Mouse (Mus musculus) C2C12 (cell line): ENCODE measurements around the gene Cgnl1. TPM values are rescaled to one million over a fixed set of nuclear protein-coding genes. Genes with fewer than 3 reads are reported as not detected.

Source experiments
- H3K27me3 ChIP-seq: one replicate; pipeline ENCODE4 v1.6.1; 2011; ENCODE audit not compliant: control insufficient read depth, insufficient read depth, insufficient read length
- H3K36me3 ChIP-seq: one replicate; pipeline ENCODE4 v1.6.1; 2011; ENCODE audit not compliant: control insufficient read depth, insufficient read depth
- H3K4me3 ChIP-seq: one replicate; pipeline ENCODE4 v1.5.1; 2011; ENCODE audit warnings: mild to moderate bottlenecking, control low read depth; ENCODE audit not compliant: poor library complexity, insufficient read depth, severe bottlenecking
- H3K79me2 ChIP-seq: one replicate; pipeline ENCODE4 v1.6.1; 2011; ENCODE audit not compliant: control insufficient read depth, insufficient read depth
- H3K79me3 ChIP-seq: one replicate; pipeline ENCODE4 v1.6.1; 2011; ENCODE audit warnings: low read depth, control low read depth
- H3ac ChIP-seq: one replicate; pipeline ENCODE3; 2011; ENCODE audit warnings: low read depth; ENCODE audit not compliant: control insufficient read depth, insufficient read length
- CEBPB ChIP-seq: IDR thresholded peaks from one replicate; pipeline ENCODE4 v1.6.1; 2011; ENCODE audit warnings: low read depth, mild to moderate bottlenecking, control low read depth, moderate library complexity
- CTCF ChIP-seq: IDR thresholded peaks from one replicate; pipeline ENCODE4 v1.5.1; 2011; ENCODE audit not compliant: control insufficient read depth, insufficient read depth, insufficient read length
- FOSL1 ChIP-seq: IDR thresholded peaks from one replicate; pipeline ENCODE4 v1.8.0; 2011; ENCODE audit warnings: mild to moderate bottlenecking, low read length; ENCODE audit not compliant: poor library complexity, insufficient read depth, severe bottlenecking
- MAX ChIP-seq: IDR thresholded peaks from one replicate; pipeline ENCODE4 v1.6.1; 2011; ENCODE audit warnings: mild to moderate bottlenecking, control low read depth
- MYOD1 ChIP-seq: IDR thresholded peaks from one replicate; pipeline ENCODE4 v1.6.1; 2011; ENCODE audit warnings: low read depth; ENCODE audit not compliant: control insufficient read depth, insufficient read length
- MYOG ChIP-seq: IDR thresholded peaks from one replicate; pipeline ENCODE4 v1.6.1; 2011; ENCODE audit not compliant: control insufficient read depth, insufficient read length; ENCODE audit errors: extremely low read depth
- USF1 ChIP-seq: IDR thresholded peaks from one replicate; pipeline ENCODE4 v1.6.1; 2011; ENCODE audit warnings: low read depth, mild to moderate bottlenecking, control low read depth, moderate library complexity
- polyA plus RNA-seq: library from polyadenylated mRNA; unstranded; fragments of >200 nt; fragmentation: generic; extraction: Trizol; gene quantifications from one replicate; pipeline ENCODE4 v1.2.1, GENCODE M21; 2012; ENCODE audit warnings: missing spikeins

The Cgnl1 gene
- polyA plus RNA-seq, 1 experiment: 1.9 TPM

DNA sequence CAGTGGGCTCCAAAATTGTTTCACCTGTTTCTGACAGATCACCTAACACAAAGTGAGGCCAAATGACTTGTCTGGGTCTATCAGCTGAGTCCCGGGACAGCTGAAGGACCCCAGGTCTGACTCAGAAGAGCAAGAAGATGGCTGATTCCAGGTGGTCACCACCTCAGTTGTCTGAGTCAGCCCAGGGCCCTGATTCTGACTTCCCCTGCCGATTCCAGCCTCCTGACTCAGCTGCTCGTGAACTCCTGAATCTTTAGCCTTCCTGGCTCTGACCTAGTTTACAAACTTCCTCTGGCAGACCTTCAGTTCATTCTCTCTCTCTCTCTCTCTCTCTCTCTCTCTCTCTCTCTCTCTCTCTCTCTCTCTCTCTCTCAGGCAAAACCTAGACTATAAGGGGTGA is 86.6 kb downstream of the Cgnl1 start:
- Histone ChIP-seq H3K79me3 (no peaks in the 10 kb centered on the region), H3K36me3 (no peaks in the 10 kb centered on the region), H3K4me3 (no peak overlapping the region), H3K79me2 (no peaks in the 10 kb centered on the region), H3K27me3 (no peaks in the 10 kb centered on the region), H3ac (no peak overlapping the region)
- no peak for TF ChIP-seq CEBPB
- TF ChIP-seq MAX: no peak
- TF ChIP-seq FOSL1: no peak
- TF ChIP-seq MYOG: no peak
- no peak for TF ChIP-seq USF1
- TF ChIP-seq CTCF: no peak

DNA sequence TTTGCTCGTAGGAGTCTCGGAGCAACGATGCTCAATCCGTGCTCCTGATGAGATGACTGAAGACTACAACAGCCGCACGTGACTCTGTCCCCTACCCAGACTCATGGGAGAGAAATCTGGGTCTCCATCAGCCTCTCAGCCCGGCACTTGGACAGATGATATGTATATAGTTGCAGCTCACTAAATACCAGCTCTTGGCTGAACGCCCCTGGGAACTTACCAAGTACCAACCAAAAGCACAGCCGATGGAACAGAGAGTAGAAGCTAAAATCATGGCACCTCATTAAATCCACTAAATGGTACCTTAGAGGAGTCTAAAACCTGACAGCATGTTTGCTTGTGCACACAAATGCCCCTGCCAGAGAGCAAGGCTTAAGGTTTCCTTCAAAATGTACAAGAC is 91.0 kb downstream of the Cgnl1 start:
- Histone ChIP-seq H3K27me3 (no peaks in the 10 kb centered on the region), H3K36me3 (no peaks in the 10 kb centered on the region), H3ac (no peak overlapping the region), H3K79me2 (no peaks in the 10 kb centered on the region), H3K4me3 (no peak overlapping the region), H3K79me3 (no peaks in the 10 kb centered on the region)
- TF ChIP-seq MAX (no peak), CTCF (no peak), FOSL1 (no peak), USF1 (no peak), CEBPB (no peak), MYOG (no peak), MYOD1 (no peak)

DNA sequence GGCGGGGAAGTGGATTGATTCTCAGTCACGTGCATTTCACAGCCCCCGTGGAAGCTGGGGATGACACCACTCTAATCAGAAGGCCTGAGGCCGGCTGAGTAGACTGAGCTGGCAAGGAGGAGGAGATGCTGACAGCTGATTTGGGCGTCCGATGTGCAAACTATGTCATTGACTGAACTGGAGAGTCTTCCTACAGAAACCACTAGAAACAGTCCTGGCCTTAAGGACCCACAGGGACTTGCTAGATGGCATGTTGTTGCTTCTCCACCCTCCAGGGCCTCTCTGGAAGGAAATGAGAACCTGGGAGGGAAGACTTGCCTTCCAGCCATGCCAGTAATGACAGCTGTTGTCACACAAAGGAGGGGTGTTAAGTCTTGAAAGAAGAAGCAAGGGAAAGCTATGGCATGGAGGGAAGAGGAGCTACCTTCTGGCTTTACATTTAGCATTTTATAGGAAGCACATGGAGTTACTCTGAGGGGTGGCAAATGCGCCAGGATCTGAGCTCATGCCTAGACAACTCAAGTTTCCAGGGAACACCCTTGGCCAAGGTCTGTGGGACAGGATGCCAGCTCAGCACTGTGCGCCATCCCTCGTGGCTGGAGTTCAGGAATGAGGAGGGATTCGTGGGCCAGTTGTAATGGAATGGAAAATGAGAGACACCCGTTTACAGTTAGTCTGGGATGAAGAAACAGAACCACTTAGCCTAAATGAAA is 92.1 kb downstream of the Cgnl1 start:
- H3K36me3 ChIP-seq: no peaks in the 10 kb centered on the region
- H3K27me3 ChIP-seq: no peaks in the 10 kb centered on the region
- no peaks in the 10 kb centered on the region for H3K79me2 ChIP-seq

DNA sequence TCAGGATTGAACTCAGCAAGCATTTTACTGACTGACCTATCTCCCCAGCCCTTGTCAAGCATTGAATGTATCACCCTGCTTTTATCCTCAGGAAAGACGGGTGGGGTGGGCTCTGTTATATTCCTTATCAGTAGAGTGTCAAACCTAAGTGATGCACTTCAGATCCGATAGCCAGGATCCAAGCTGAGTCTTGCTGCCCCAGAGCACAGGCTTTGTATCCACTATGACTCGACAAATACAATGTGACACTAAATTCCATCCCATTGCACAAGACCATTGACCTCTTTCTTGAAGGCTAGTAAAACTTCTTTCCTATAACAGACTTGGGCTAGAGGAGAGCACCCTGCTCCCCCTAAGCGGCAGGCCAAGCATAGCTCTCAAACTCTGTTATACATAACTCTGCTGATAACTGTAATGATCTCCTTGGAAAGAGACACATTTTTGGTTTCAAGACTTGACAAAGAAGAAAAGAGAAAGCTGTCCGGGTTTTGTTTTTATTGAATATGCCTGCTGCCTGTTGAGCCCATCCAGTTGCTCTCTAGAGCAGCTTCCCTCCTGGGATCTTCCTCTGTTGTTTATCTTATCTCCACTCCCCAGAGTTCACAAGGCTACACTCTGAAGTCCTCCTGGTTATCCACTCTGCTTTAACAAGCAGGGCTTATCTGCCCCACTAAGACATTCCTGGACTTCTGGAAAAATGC is 94.3 kb downstream of the Cgnl1 start:
- Histone ChIP-seq H3K4me3 (no peak overlapping the region), H3K79me2 (no peaks in the 10 kb centered on the region), H3ac (no peak overlapping the region), H3K27me3 (no peaks in the 10 kb centered on the region), H3K79me3 (no peaks in the 10 kb centered on the region), H3K36me3 (no peaks in the 10 kb centered on the region)
- no peak for TF ChIP-seq CEBPB
- TF ChIP-seq MAX: no peak
- TF ChIP-seq CTCF: no peak
- TF ChIP-seq USF1: no peak
- no peak for TF ChIP-seq MYOG
- no peak for TF ChIP-seq FOSL1
- no peak for TF ChIP-seq MYOD1

More for the DNA sequence above, 92.1 kb downstream of the Cgnl1 start:
- H3ac ChIP-seq: no peak overlapping the region
- no peaks in the 10 kb centered on the region for H3K79me3 ChIP-seq
- no peak for TF ChIP-seq MYOD1
- TF ChIP-seq MYOG: no peak
- TF ChIP-seq CEBPB: no peak
- TF ChIP-seq FOSL1: no peak
- no peak for TF ChIP-seq USF1
- no peak for TF ChIP-seq MAX
- TF ChIP-seq CTCF: no peak
- no peak overlapping the region for H3K4me3 ChIP-seq

DNA sequence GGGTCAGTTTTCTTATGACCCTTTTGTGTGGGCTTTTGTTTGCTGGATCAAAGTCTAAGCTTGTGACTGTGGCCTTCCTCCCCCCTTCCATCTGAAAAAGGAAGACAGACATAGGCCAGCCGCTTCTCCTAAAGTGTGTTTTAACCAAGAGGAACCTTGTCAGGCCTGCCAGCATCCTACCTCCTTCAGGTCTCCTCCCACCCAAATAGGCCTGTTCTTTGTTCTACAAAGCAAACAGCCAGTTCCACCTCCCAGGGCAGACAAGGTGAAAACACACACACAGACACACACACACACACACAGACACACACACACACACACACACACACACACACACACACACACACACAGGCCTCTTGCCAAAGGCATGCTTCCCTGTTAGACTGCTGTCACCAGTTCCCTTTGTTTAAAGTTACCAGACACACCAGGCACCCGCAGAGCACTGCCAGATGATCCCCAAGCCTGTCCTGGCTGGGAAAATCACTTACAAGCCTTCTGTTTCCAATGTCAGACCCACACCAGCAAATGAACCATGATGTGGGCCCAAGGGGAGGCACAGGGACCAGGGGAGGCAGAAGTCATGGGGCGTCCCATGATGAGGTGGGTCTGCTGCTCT is 95.5 kb downstream of the Cgnl1 start:
- no peaks in the 10 kb centered on the region for H3K79me3 ChIP-seq
- no peak overlapping the region for H3ac ChIP-seq
- no peak overlapping the region for H3K4me3 ChIP-seq
- TF ChIP-seq CTCF (no peak), CEBPB (no peak), MAX (no peak), FOSL1 (no peak)
- no peaks in the 10 kb centered on the region for H3K79me2 ChIP-seq
- no peaks in the 10 kb centered on the region for H3K27me3 ChIP-seq
- no peaks in the 10 kb centered on the region for H3K36me3 ChIP-seq
